Mouse (Mus musculus) yolk sac, embryonic 10.5 days (tissue): ENCODE measurements around the gene Six6.

Source experiments
- DNase-seq: peaks from one replicate; pipeline ENCODE4 v3.0.0-alpha.2; 2017; ENCODE audit warnings: low spot score

The Six6 gene

GRCm38 (mm10) chr12:72939616-72940015 lies at the start of gene Six6:
TSS of gene Six6 (plus strand) at chr12:72939892.
- no peak for DNase-seq

- DNase-seq, result no peak
Observed at GRCm38 (mm10) chr12:72917159-72917993, 22.3 kb upstream of the Six6 start.

GRCm38 (mm10) chr12:72936751-72937150 lies 2.9 kb upstream of the Six6 start:
- DNase-seq, result no peak

- DNase-seq, result no peak
Observed at GRCm38 (mm10) chr12:72937537-72938120, 2.1 kb upstream of the Six6 start.

- DNase-seq, result no peak
Observed at GRCm38 (mm10) chr12:72938176-72938575, 1.5 kb upstream of the Six6 start.

GRCm38 (mm10) chr12:72938600-72939490 lies 847 bp upstream of the Six6 start:
- DNase-seq, result no peak

- no peak for DNase-seq
Observed at GRCm38 (mm10) chr12:72940071-72940821, 554 bp downstream of the Six6 start, which contains the start of gene 4930447C04Rik. TSS of gene 4930447C04Rik (minus strand) at chr12:72940774.

- DNase-seq, result no peak
Observed at GRCm38 (mm10) chr12:72940822-72941397, 1.2 kb downstream of the Six6 start.

- DNase-seq, result no peak
Observed at GRCm38 (mm10) chr12:72941398-72942051, 1.8 kb downstream of the Six6 start.

- DNase-seq, result no peak
Observed at GRCm38 (mm10) chr12:72942171-72942570, 2.5 kb downstream of the Six6 start.

- no peak for DNase-seq
Observed at GRCm38 (mm10) chr12:72943574-72944110, 4.0 kb downstream of the Six6 start.

GRCm38 (mm10) chr12:72944411-72945225 lies 4.9 kb downstream of the Six6 start:
- no peak for DNase-seq

- DNase-seq, result no peak
Observed at GRCm38 (mm10) chr12:72945301-72946063, 5.8 kb downstream of the Six6 start.

- DNase-seq, result no peak
Observed at GRCm38 (mm10) chr12:72946064-72946395, 6.3 kb downstream of the Six6 start.

GRCm38 (mm10) chr12:72946805-72947204 lies 7.1 kb downstream of the Six6 start:
- no peak for DNase-seq

GRCm38 (mm10) chr12:72947335-72947734 lies 7.6 kb downstream of the Six6 start:
- no peak for DNase-seq

GRCm38 (mm10) chr12:72953089-72953488 lies 13.4 kb downstream of the Six6 start:
- no peak for DNase-seq

GRCm38 (mm10) chr12:72953858-72954257 lies 14.2 kb downstream of the Six6 start:
- DNase-seq, result no peak

GRCm38 (mm10) chr12:72954906-72955305 lies 15.2 kb downstream of the Six6 start:
- DNase-seq, result no peak
